Mouse (Mus musculus): ENCODE results near the gene Pxmp2.

- TF ChIP-seq CTCF (conservative IDR thresholded peaks at IDR 0.05 in 1 of 2, IDR thresholded peaks at IDR 0.05 in 1 of 2; ENCODE audit: low read depth in 2 of 2, low read length in 2 of 2) (no peak), TBP (conservative IDR thresholded peaks at IDR 0.05; ENCODE audit: low read depth, low read length) (no peak), E2F4 (IDR thresholded peaks at IDR 0.05; ENCODE audit: insufficient replicate concordance, low read depth, low read length) (no peak)
Observed at GRCm38 (mm10) chr5:110285156-110285555, 830 bp downstream of the Pxmp2 start.
